26 mouse cellular contexts compared by ENCODE assay signal in the genomic region with DNA sequence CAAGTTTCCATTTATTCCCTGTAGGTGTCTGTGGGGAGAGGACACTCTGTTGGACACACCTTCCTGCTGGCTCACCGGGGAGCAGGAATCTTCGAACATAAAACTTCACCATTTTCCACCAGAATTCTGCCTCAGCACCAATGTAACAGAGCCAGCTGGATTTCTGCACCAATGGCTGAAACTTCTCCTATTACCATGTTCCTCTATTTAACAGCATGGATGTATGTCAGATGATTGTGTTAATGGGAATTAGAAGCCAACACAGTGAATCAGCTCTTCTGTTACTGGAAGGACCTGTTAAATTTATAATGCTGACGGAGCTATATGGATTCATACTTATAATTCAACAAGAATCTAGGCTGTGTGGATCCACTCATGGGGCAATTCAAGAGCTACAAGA. TPM values are rescaled to one million over a fixed set of nuclear protein-coding genes. Genes with fewer than 3 reads are reported as not detected.
DNase-seq lines count a peak whose midpoint lies in the region; ATAC-seq and TF ChIP-seq lines count a peak whose summit lies in the region.
"Had no signal": no experiment of that assay in that cellular context is flagged by ENCODE, and none has a peak within 500 bp of the region (broad histone marks: within the 10 kb centered on the region; RNA-seq: fewer than 3 reads in every experiment).

No protein-coding gene starts in this region.

- H3K4me1 ChIP-seq in heart, embryonic 12.5 days (replicated peaks), result no peaks in the 10 kb centered on the region
- H3K4me1 ChIP-seq in bone marrow macrophage, adult 2 months (ENCODE audit: control insufficient read depth, insufficient read depth, low read length), result peaks cover 39% of the 10 kb centered on the region
- H3K4me1 ChIP-seq: embryonic facial prominence, embryonic 12.5 days; embryonic facial prominence, embryonic 15.5 days; heart, embryonic 10.5 days had no signal

- no peaks in the 10 kb centered on the region for H3K9me3 ChIP-seq in heart, embryonic 12.5 days (replicated peaks)
- H3K9me3 ChIP-seq: embryonic facial prominence, embryonic 12.5 days; embryonic facial prominence, embryonic 15.5 days; heart, embryonic 10.5 days had no signal

- no peak for TF ChIP-seq POLR2A in bone marrow macrophage, adult 2 months (IDR thresholded peaks at IDR 0.05; ENCODE audit: borderline replicate concordance, low read depth, low read length)

- ATAC-seq in heart, embryonic 12.5 days (ENCODE audit: insufficient number of reproducible peaks, low FRiP score), result no peak
- ATAC-seq in monocyte, adult 5-6 weeks (replicated peaks; ENCODE audit: insufficient number of reproducible peaks, low FRiP score, low TSS enrichment, poor library complexity, severe bottlenecking), result 0 out of 2 replicates have a peak, but pooled peaks have one; percentile 11
- ATAC-seq: forebrain, embryonic 14.5 days; hindbrain, postnatal 0 days; inflammation-experienced regulatory T-cells, adult 6 months; intestine, postnatal 0 days had no signal

- no peak for TF ChIP-seq CTCF in bone marrow macrophage, adult 2 months (IDR thresholded peaks at IDR 0.05; ENCODE audit: low read depth, low read length)

- no peak overlapping the region for H3K27ac ChIP-seq in heart, embryonic 12.5 days (ENCODE audit: poor library complexity, severe bottlenecking)
- peak overlapping the region; percentile 74 for H3K27ac ChIP-seq in bone marrow macrophage, adult 2 months (ENCODE audit: insufficient read depth, low read depth, low read length)
- H3K27ac ChIP-seq in macrophage, result peak overlapping the region; percentile 79
- H3K27ac ChIP-seq: embryonic facial prominence, embryonic 12.5 days; embryonic facial prominence, embryonic 15.5 days; heart, adult 2 months; heart, embryonic 10.5 days; hindbrain, embryonic 14.5 days; hindbrain, postnatal 0 days had no signal

- H3K9ac ChIP-seq in heart, embryonic 12.5 days, result no peak overlapping the region
- H3K9ac ChIP-seq: embryonic facial prominence, embryonic 12.5 days; embryonic facial prominence, embryonic 15.5 days; hindbrain, embryonic 14.5 days had no signal

- H3K79me2 ChIP-seq in macrophage (ENCODE audit: inconsistent target), result peaks cover 8% of the 10 kb centered on the region; the same call in 1 of the 2 replicates

- H3K36me3 ChIP-seq in heart, embryonic 12.5 days, result no peaks in the 10 kb centered on the region
- H3K36me3 ChIP-seq in macrophage (ENCODE audit: inconsistent target), result no peaks in the 10 kb centered on the region
- H3K36me3 ChIP-seq: embryonic facial prominence, embryonic 12.5 days; embryonic facial prominence, embryonic 15.5 days; heart, embryonic 10.5 days had no signal

- no peak overlapping the region for H3K4me2 ChIP-seq in heart, embryonic 12.5 days
- H3K4me2 ChIP-seq: embryonic facial prominence, embryonic 12.5 days; embryonic facial prominence, embryonic 15.5 days; hindbrain, embryonic 14.5 days had no signal

- WGBS in heart, embryonic 12.5 days, result 91% methylated on average over 3 of the region's 3 CpGs
- 54% methylated on average over 3 of the region's 3 CpGs for WGBS in macrophage (ENCODE audit: missing documents)

- no peak overlapping the region for H3K4me3 ChIP-seq in heart, embryonic 12.5 days
- no peak overlapping the region for H3K4me3 ChIP-seq in bone marrow macrophage, adult 2 months (ENCODE audit: insufficient read depth, low read length)
- peak overlapping the region; percentile 8; the same call in 1 of the 2 replicates for H3K4me3 ChIP-seq in macrophage (ENCODE audit: inconsistent target)
- H3K4me3 ChIP-seq: embryonic facial prominence, embryonic 12.5 days; embryonic facial prominence, embryonic 15.5 days; heart, adult 2 months; heart, embryonic 10.5 days had no signal

- H3K27me3 ChIP-seq in heart, embryonic 12.5 days (replicated peaks), result 0 out of 2 replicates have a peak, but pooled peaks cover 4% of the 10 kb centered on the region
- H3K27me3 ChIP-seq: embryonic facial prominence, embryonic 12.5 days; embryonic facial prominence, embryonic 15.5 days had no signal

- DNase-seq in heart, adult 11 months, result peak; percentile 85
- DNase-seq in adipocyte (ENCODE audit: low spot score), result no peak
- DNase-seq in spleen, adult 12 weeks (ENCODE audit: low spot score), result no peak
- DNase-seq in urinary bladder, postnatal 4 days (ENCODE audit: low spot score in 2 of 2), result no peak
- DNase-seq: adrenal gland, adult 8-10 months; adrenal gland, postnatal 25 days; cerebellum, adult 11 months; cerebellum, adult 2 months; cerebellum, adult 9-11 months; cerebellum, postnatal 25 days; gastrocnemius, postnatal 10 days; heart, adult 2 months had no signal

RNA-seq across cellular contexts. Expression of gene Nxpe5, which starts 3.8 kb away (rescaled TPM):
- polyA plus RNA-seq in heart, embryonic 12.5 days (2016; fragmentation: Nextera tagmentation; extraction: Ambion mirVana), result not detected in 2 replicates
- 40.8 and 43.3 TPM in 2 replicates for polyA plus RNA-seq in bone marrow macrophage, adult 2 months (2012; ENCODE audit: insufficient read depth, insufficient read length, missing spikeins)
- 10 to 100 TPM in 13 of 26 experiments, 1 to 10 TPM in 12, under 1 TPM in 1; 0.58 to 33.4 (median 10.3) TPM for total RNA-seq in macrophage (2018; cell fraction: chromatin; rRNA removed)
- 10 to 100 TPM in 21 of 26 experiments, 1 to 10 TPM in 5; 6.1 to 31.3 (median 15.1) TPM for total RNA-seq in macrophage (2018; cell fraction: cytosol; rRNA removed)
- total RNA-seq in macrophage (2018; cell fraction: nucleus; rRNA removed), result 10 to 100 TPM in 22 of 26 experiments, 1 to 10 TPM in 4; 6.4 to 89.4 (median 20.0) TPM
- 21.3 to 30.2 TPM (median 28.7 TPM) in 3 replicates for polyA plus RNA-seq in macrophage (2018)
- total RNA-seq in monocyte, adult 5-6 weeks (2017), result 0.48 TPM in 1 of 3 replicates, not detected in the others
- polyA plus RNA-seq: cerebellum, adult 2 months; embryonic facial prominence, embryonic 12.5 days; embryonic facial prominence, embryonic 15.5 days; forebrain, embryonic 11.5 days; forebrain, embryonic 14.5 days; heart, embryonic 10.5 days; heart, embryonic 14.5 days; hindbrain, embryonic 14.5 days; hindbrain, postnatal 0 days had no signal

RNA-seq across cellular contexts. Expression of gene Lamtor4, which starts 25.8 kb away (rescaled TPM):
- polyA plus RNA-seq in heart, embryonic 12.5 days (2016; fragmentation: Nextera tagmentation; extraction: Ambion mirVana), result 62.4 and 70.7 TPM in 2 replicates
- 96.8 and 106 TPM in 2 replicates for polyA plus RNA-seq in bone marrow macrophage, adult 2 months (2012; ENCODE audit: insufficient read depth, insufficient read length, missing spikeins)
- total RNA-seq in macrophage (2018; cell fraction: chromatin; rRNA removed), result 10 to 100 TPM in 11 of 26 experiments, 1 to 10 TPM in 15; 2.7 to 26.8 (median 9.0) TPM
- total RNA-seq in macrophage (2018; cell fraction: cytosol; rRNA removed), result 10 to 100 TPM; 45.5 to 92.3 (median 68.9) TPM
- 10 to 100 TPM in 24 of 26 experiments, 1 to 10 TPM in 2; 6.3 to 43.1 (median 17.2) TPM for total RNA-seq in macrophage (2018; cell fraction: nucleus; rRNA removed)
- polyA plus RNA-seq in macrophage (2018), result 32.5 to 106 TPM (median 78.4 TPM) in 3 replicates
- total RNA-seq in monocyte, adult 5-6 weeks (2017), result 40.8 to 59.6 TPM (median 40.9 TPM) in 3 replicates

RNA-seq across cellular contexts. Expression of gene BC037034, which starts 34.3 kb away (rescaled TPM):
- polyA plus RNA-seq in heart, embryonic 12.5 days (2016; fragmentation: Nextera tagmentation; extraction: Ambion mirVana), result 7.9 and 8.0 TPM in 2 replicates
- polyA plus RNA-seq in bone marrow macrophage, adult 2 months (2012; ENCODE audit: insufficient read depth, insufficient read length, missing spikeins), result 83.8 and 85.1 TPM in 2 replicates
- total RNA-seq in macrophage (2018; cell fraction: chromatin; rRNA removed), result 100 to 1,000 TPM in 18 of 26 experiments, 10 to 100 TPM in 8; 31.3 to 257 (median 130) TPM
- 10 to 100 TPM; 14.8 to 38.3 (median 25.4) TPM for total RNA-seq in macrophage (2018; cell fraction: cytosol; rRNA removed)
- total RNA-seq in macrophage (2018; cell fraction: nucleus; rRNA removed), result 100 to 1,000 TPM in 11 of 26 experiments, 10 to 100 TPM in 15; 36.5 to 244 (median 93.9) TPM
- polyA plus RNA-seq in macrophage (2018), result 25.8 to 46.6 TPM (median 43.8 TPM) in 3 replicates
- total RNA-seq in monocyte, adult 5-6 weeks (2017), result 18.5 to 45.5 TPM (median 18.5 TPM) in 3 replicates

RNA-seq across cellular contexts. Expression of gene Mblac1, which starts 35.4 kb away (rescaled TPM):
- polyA plus RNA-seq in heart, embryonic 12.5 days (2016; fragmentation: Nextera tagmentation; extraction: Ambion mirVana), result 5.1 and 6.2 TPM in 2 replicates
- 5.4 and 5.8 TPM in 2 replicates for polyA plus RNA-seq in bone marrow macrophage, adult 2 months (2012; ENCODE audit: insufficient read depth, insufficient read length, missing spikeins)
- 10 to 100 TPM in 1 of 26 experiments, 1 to 10 TPM in 17, under 1 TPM in 3, not detected in 5; 0.62 to 18.7 (median 2.5) TPM for total RNA-seq in macrophage (2018; cell fraction: chromatin; rRNA removed)
- total RNA-seq in macrophage (2018; cell fraction: cytosol; rRNA removed), result 1 to 10 TPM in 25 of 26 experiments, under 1 TPM in 1; 0.91 to 8.5 (median 5.4) TPM
- total RNA-seq in macrophage (2018; cell fraction: nucleus; rRNA removed), result 10 to 100 TPM in 4 of 26 experiments, 1 to 10 TPM in 19, under 1 TPM in 3; 0.83 to 16.0 (median 3.0) TPM
- 3.3 to 5.8 TPM (median 5.4 TPM) in 3 replicates for polyA plus RNA-seq in macrophage (2018)
- total RNA-seq in monocyte, adult 5-6 weeks (2017), result 1.1 TPM in 1 of 3 replicates, not detected in the others

RNA-seq across cellular contexts. Expression of gene Cnpy4, which starts 42.2 kb away (rescaled TPM):
- 26.2 and 26.5 TPM in 2 replicates for polyA plus RNA-seq in heart, embryonic 12.5 days (2016; fragmentation: Nextera tagmentation; extraction: Ambion mirVana)
- 28.2 and 37.3 TPM in 2 replicates for polyA plus RNA-seq in bone marrow macrophage, adult 2 months (2012; ENCODE audit: insufficient read depth, insufficient read length, missing spikeins)
- 10 to 100 TPM in 8 of 26 experiments, 1 to 10 TPM in 14, under 1 TPM in 3, not detected in 1; 0.41 to 21.5 (median 5.4) TPM for total RNA-seq in macrophage (2018; cell fraction: chromatin; rRNA removed)
- 10 to 100 TPM; 10.8 to 19.2 (median 14.6) TPM for total RNA-seq in macrophage (2018; cell fraction: cytosol; rRNA removed)
- total RNA-seq in macrophage (2018; cell fraction: nucleus; rRNA removed), result 10 to 100 TPM in 20 of 26 experiments, 1 to 10 TPM in 6; 2.7 to 20.8 (median 13.3) TPM
- polyA plus RNA-seq in macrophage (2018), result 15.8 to 21.3 TPM (median 16.0 TPM) in 3 replicates
- 38.5 to 45.5 TPM (median 43.7 TPM) in 3 replicates for total RNA-seq in monocyte, adult 5-6 weeks (2017)

Comparison
In these comparisons a context has a peak if more than half of its experiments do, and no peak if none do; other contexts are left out.
1. RNA of gene Nxpe5, which starts 3.8 kb away (polyA plus RNA-seq): 40.8 to 43.3 TPM in bone marrow macrophage, adult 2 months and 21.3 to 30.2 TPM in macrophage; not detected in heart, embryonic 12.5 days; every median in the first group is over 10 times any median in the second.